In the genomic region with DNA sequence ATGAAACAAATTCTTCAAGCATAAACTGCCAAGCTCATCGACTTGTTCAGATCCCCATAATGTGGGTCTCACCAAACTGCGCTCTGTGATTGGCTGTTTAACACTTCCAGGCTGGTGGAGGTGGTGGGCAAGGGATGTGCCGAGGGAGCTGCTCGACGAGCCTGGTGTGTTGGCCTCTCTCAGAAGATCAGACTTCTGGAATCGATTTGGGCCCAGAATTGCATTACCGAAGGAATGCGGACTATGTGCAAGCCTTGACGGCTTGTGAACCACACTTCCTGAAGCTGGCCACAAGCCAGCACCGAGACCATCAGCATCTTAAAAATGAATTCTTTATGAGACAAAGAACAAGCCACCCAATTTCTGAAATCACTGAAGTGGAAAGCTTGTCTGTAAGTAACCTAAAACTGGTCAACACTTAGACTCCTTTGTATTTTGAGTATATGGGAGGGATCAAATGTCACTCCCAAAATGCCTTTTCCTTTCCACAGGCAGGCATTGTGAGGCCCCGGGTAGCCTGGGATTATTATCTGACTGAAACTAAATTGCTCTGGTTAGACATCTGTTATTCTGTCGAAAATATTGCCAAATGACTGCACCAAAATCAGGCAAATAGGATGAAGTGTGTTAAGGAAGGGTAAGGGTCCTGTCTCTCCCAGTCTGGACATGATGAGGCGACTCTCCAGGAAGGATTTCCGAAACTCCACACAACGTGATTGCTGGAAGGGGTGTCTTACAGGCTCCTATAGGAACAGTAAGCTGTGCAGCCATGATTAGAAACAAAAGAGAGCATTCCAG, we compare ENCODE assay signal across 8 mouse cellular contexts.
DNase-seq lines count a peak whose midpoint lies in the region; ATAC-seq lines count a peak whose summit lies in the region.

No protein-coding gene starts in this region.

- H3K27me3 ChIP-seq in forebrain, embryonic 11.5 days (ENCODE audit: control insufficient read depth, insufficient read depth, low read length), result no peaks in the 10 kb centered on the region
- H3K27me3 ChIP-seq in limb, embryonic 12.5 days, result no peaks in the 10 kb centered on the region
- H3K27me3 ChIP-seq in stomach, embryonic 16.5 days (ENCODE audit: control insufficient read depth, insufficient read depth, low read length), result no peaks in the 10 kb centered on the region

- WGBS in forebrain, embryonic 11.5 days, result 20% methylated on average over 15 of the region's 15 CpGs
- 20% methylated on average over 15 of the region's 15 CpGs for WGBS in limb, embryonic 12.5 days
- WGBS in stomach, embryonic 16.5 days, result 35% methylated on average over 15 of the region's 15 CpGs

- no peaks in the 10 kb centered on the region for H3K36me3 ChIP-seq in forebrain, embryonic 11.5 days (ENCODE audit: control insufficient read depth, insufficient read depth, low read length)
- H3K36me3 ChIP-seq in limb, embryonic 12.5 days, result no peaks in the 10 kb centered on the region
- no peaks in the 10 kb centered on the region for H3K36me3 ChIP-seq in stomach, embryonic 16.5 days (ENCODE audit: control insufficient read depth, insufficient read depth, low read length)

- H3K4me2 ChIP-seq in forebrain, embryonic 11.5 days (ENCODE audit: low read depth, low read length, severe bottlenecking), result peak overlapping the region; percentile 26; the same call in 1 of the 2 replicates
- H3K4me2 ChIP-seq in limb, embryonic 12.5 days, result peak overlapping the region; percentile 28
- H3K4me2 ChIP-seq in stomach, embryonic 16.5 days (ENCODE audit: low read depth, low read length), result no peak overlapping the region

- peak overlapping the region; percentile 27 for H3K9ac ChIP-seq in forebrain, embryonic 11.5 days (ENCODE audit: low read length)
- no peak overlapping the region for H3K9ac ChIP-seq in limb, embryonic 12.5 days (replicated peaks)
- H3K9ac ChIP-seq in stomach, embryonic 16.5 days (ENCODE audit: low read length), result 0 out of 2 replicates have a peak overlapping the region, but pooled peaks have one; percentile 25

- peak overlapping the region; percentile 76 for H3K27ac ChIP-seq in forebrain, embryonic 11.5 days (ENCODE audit: low read depth, low read length)
- peak overlapping the region; percentile 95 for H3K27ac ChIP-seq in limb, embryonic 12.5 days
- peak overlapping the region; percentile 64 for H3K27ac ChIP-seq in stomach, embryonic 16.5 days (ENCODE audit: low read length)

- H3K9me3 ChIP-seq in forebrain, embryonic 11.5 days (ENCODE audit: control insufficient read depth, low read length), result no peaks in the 10 kb centered on the region; the same call in 1 of the 2 replicates
- no peaks in the 10 kb centered on the region for H3K9me3 ChIP-seq in limb, embryonic 12.5 days
- no peaks in the 10 kb centered on the region for H3K9me3 ChIP-seq in stomach, embryonic 16.5 days (replicated peaks; ENCODE audit: control insufficient read depth, low read length)

- peak; percentile 33 for DNase-seq in right cerebral cortex, postnatal 4 days
- no peak for DNase-seq in right cerebral cortex, postnatal 14 days
- DNase-seq in forebrain, embryonic 11.5 days (ENCODE audit: low spot score), result peak; percentile 74
- no peak for DNase-seq in spleen, adult 18-20 months
- no peak for DNase-seq in right cerebral cortex, postnatal 36 days (ENCODE audit: low spot score in 2 of 2)
- no peak for DNase-seq in right cerebral cortex, adult 2 months (ENCODE audit: low spot score in 2 of 2)

- peak; percentile 88 for ATAC-seq in forebrain, embryonic 11.5 days (replicated peaks; ENCODE audit: low FRiP score)
- ATAC-seq in limb, embryonic 12.5 days (ENCODE audit: insufficient number of reproducible peaks, insufficient read depth, low FRiP score, low TSS enrichment, low read depth), result peak; percentile 86
- ATAC-seq in stomach, embryonic 16.5 days (ENCODE audit: insufficient read depth, low FRiP score), result peak; percentile 7; the same call in 1 of the 2 replicates

- H3K4me3 ChIP-seq in forebrain, embryonic 11.5 days (ENCODE audit: low read depth, low read length), result no peak overlapping the region
- no peak overlapping the region for H3K4me3 ChIP-seq in limb, embryonic 12.5 days (replicated peaks)
- no peak overlapping the region for H3K4me3 ChIP-seq in stomach, embryonic 16.5 days (replicated peaks; ENCODE audit: low read length)

- H3K4me1 ChIP-seq in forebrain, embryonic 11.5 days (replicated peaks; ENCODE audit: control insufficient read depth, insufficient read depth, low read length), result peaks cover 17% of the 10 kb centered on the region
- peaks cover 39% of the 10 kb centered on the region for H3K4me1 ChIP-seq in limb, embryonic 12.5 days (replicated peaks)
- H3K4me1 ChIP-seq in stomach, embryonic 16.5 days (ENCODE audit: control insufficient read depth, insufficient read depth, low read length), result peaks cover 19% of the 10 kb centered on the region

Comparison
In these comparisons a context has a peak if more than half of its experiments do, and no peak if none do; other contexts are left out.
1. DNase-seq: peak in right cerebral cortex, postnatal 4 days (single experiment) and forebrain, embryonic 11.5 days (single experiment); none in right cerebral cortex, postnatal 14 days (single experiment), spleen, adult 18-20 months (0 of 2), right cerebral cortex, postnatal 36 days (0 of 2) and right cerebral cortex, adult 2 months (0 of 2).
2. ATAC-seq: peak in every context shown above with its lines; median percentile 88 in forebrain, embryonic 11.5 days; 86 in limb, embryonic 12.5 days; 7 in stomach, embryonic 16.5 days.
3. Peak in every context shown above with its lines, with median percentiles within 50 percentile points of each other: H3K27ac ChIP-seq.